Mouse (Mus musculus) retina, postnatal 1 day (tissue): ENCODE data around the gene Cxcr1.

Experiments
- DNase-seq: peaks from one replicate; pipeline ENCODE4 v3.0.0-alpha.2; 2012

Gene Cxcr1

GRCm38 (mm10) chr1:74194445-74194844, at the start of gene Cxcr1:
Gene Cxcr1, minus strand, starts transcription at chr1:74194631.
- no peak for DNase-seq

- DNase-seq: no peak
Observed at GRCm38 (mm10) chr1:74240832-74241231, 46.4 kb upstream of the Cxcr1 start.

GRCm38 (mm10) chr1:74240311-74240710, 45.9 kb upstream of the Cxcr1 start:
- DNase-seq: no peak

- no peak for DNase-seq
Observed at GRCm38 (mm10) chr1:74239618-74240017, 45.2 kb upstream of the Cxcr1 start.

- DNase-seq: no peak
Observed at GRCm38 (mm10) chr1:74239162-74239561, 44.7 kb upstream of the Cxcr1 start.

- no peak for DNase-seq
Observed at GRCm38 (mm10) chr1:74238136-74238535, 43.7 kb upstream of the Cxcr1 start.

- no peak for DNase-seq
Observed at GRCm38 (mm10) chr1:74237671-74238070, 43.2 kb upstream of the Cxcr1 start.

- no peak for DNase-seq
Observed at GRCm38 (mm10) chr1:74236590-74237317, 42.3 kb upstream of the Cxcr1 start.

GRCm38 (mm10) chr1:74235938-74236589, 41.6 kb upstream of the Cxcr1 start, which contains the start of gene Arpc2:
Gene Arpc2, plus strand, starts transcription at chr1:74236084.
- DNase-seq: peak; percentile 97

- DNase-seq: no peak
Observed at GRCm38 (mm10) chr1:74230992-74231391, 36.6 kb upstream of the Cxcr1 start.

- DNase-seq: no peak
Observed at GRCm38 (mm10) chr1:74229942-74230341, 35.5 kb upstream of the Cxcr1 start.

GRCm38 (mm10) chr1:74227317-74227716, 32.9 kb upstream of the Cxcr1 start:
- DNase-seq: no peak

- DNase-seq: no peak
Observed at GRCm38 (mm10) chr1:74219922-74220321, 25.5 kb upstream of the Cxcr1 start.

GRCm38 (mm10) chr1:74208941-74209340, 14.5 kb upstream of the Cxcr1 start:
- DNase-seq: no peak

- no peak for DNase-seq
Observed at GRCm38 (mm10) chr1:74207906-74208305, 13.5 kb upstream of the Cxcr1 start.

- peak; percentile 21 for DNase-seq
Observed at GRCm38 (mm10) chr1:74206642-74207041, 12.2 kb upstream of the Cxcr1 start.

GRCm38 (mm10) chr1:74205881-74206280, 11.4 kb upstream of the Cxcr1 start:
- peak; percentile 69 for DNase-seq

- DNase-seq: no peak
Observed at GRCm38 (mm10) chr1:74203457-74203856, 9.0 kb upstream of the Cxcr1 start.

- DNase-seq: no peak
Observed at GRCm38 (mm10) chr1:74201048-74201844, 6.8 kb upstream of the Cxcr1 start.

GRCm38 (mm10) chr1:74199046-74199445, 4.6 kb upstream of the Cxcr1 start:
- DNase-seq: no peak

GRCm38 (mm10) chr1:74197726-74198470, 3.5 kb upstream of the Cxcr1 start:
- no peak for DNase-seq

GRCm38 (mm10) chr1:74196621-74197419, 2.4 kb upstream of the Cxcr1 start:
- DNase-seq: no peak
